Mouse (Mus musculus): ENCODE results near the gene Cetn4. TPM values are rescaled to one million over a fixed set of nuclear protein-coding genes. Genes with fewer than 3 reads are reported as not detected.

Gene Cetn4
- polyA plus RNA-seq, 1 experiment = 7.8 TPM

GRCm38 (mm10) chr3:37282299-37282922, 30.1 kb downstream of the Cetn4 start:
- Histone ChIP-seq H3K9me3 (no peaks in the 10 kb centered on the region), H3K36me3 (replicated peaks; ENCODE audit: low read length) (no peaks in the 10 kb centered on the region), H3K4me1 (peaks cover 12% of the 10 kb centered on the region), H3K27me3 (replicated peaks) (peaks cover 6% of the 10 kb centered on the region), H3K4me3 (replicated peaks) (no peak overlapping the region)
- TF ChIP-seq GATA1 (IDR thresholded peaks at IDR 0.05; ENCODE audit: borderline replicate concordance, low read length) = no peak
- TF ChIP-seq FLI1 (IDR thresholded peaks at IDR 0.05; ENCODE audit: low read length) = no peak

GRCm38 (mm10) chr3:37280871-37281270, 31.6 kb downstream of the Cetn4 start:
- H3K4me3 ChIP-seq (replicated peaks) = peak overlapping the region; percentile 83
- peaks cover 12% of the 10 kb centered on the region for H3K4me1 ChIP-seq
- no peaks in the 10 kb centered on the region for H3K9me3 ChIP-seq
- peaks cover 6% of the 10 kb centered on the region for H3K27me3 ChIP-seq (replicated peaks)
- no peak for TF ChIP-seq GATA1 (IDR thresholded peaks at IDR 0.05; ENCODE audit: borderline replicate concordance, low read length)
- TF ChIP-seq FLI1 (IDR thresholded peaks at IDR 0.05; ENCODE audit: low read length) = no peak
- no peaks in the 10 kb centered on the region for H3K36me3 ChIP-seq (replicated peaks; ENCODE audit: low read length)

GRCm38 (mm10) chr3:37280221-37280620, 32.3 kb downstream of the Cetn4 start:
- H3K4me1 ChIP-seq = peaks cover 12% of the 10 kb centered on the region
- peaks cover 6% of the 10 kb centered on the region for H3K27me3 ChIP-seq (replicated peaks)
- no peak overlapping the region for H3K4me3 ChIP-seq (replicated peaks)
- TF ChIP-seq GATA1 (IDR thresholded peaks at IDR 0.05; ENCODE audit: borderline replicate concordance, low read length) (no peak), FLI1 (IDR thresholded peaks at IDR 0.05; ENCODE audit: low read length) (no peak)
- H3K9me3 ChIP-seq = no peaks in the 10 kb centered on the region
- no peaks in the 10 kb centered on the region for H3K36me3 ChIP-seq (replicated peaks; ENCODE audit: low read length)

GRCm38 (mm10) chr3:37274661-37275060, 37.8 kb downstream of the Cetn4 start:
- Histone ChIP-seq H3K4me1 (peaks cover 7% of the 10 kb centered on the region), H3K27me3 (replicated peaks) (peaks cover 11% of the 10 kb centered on the region), H3K4me3 (replicated peaks) (no peak overlapping the region), H3K36me3 (replicated peaks; ENCODE audit: low read length) (no peaks in the 10 kb centered on the region), H3K9me3 (no peaks in the 10 kb centered on the region)
- no peak for TF ChIP-seq FLI1 (IDR thresholded peaks at IDR 0.05; ENCODE audit: low read length)
- TF ChIP-seq GATA1 (IDR thresholded peaks at IDR 0.05; ENCODE audit: borderline replicate concordance, low read length) = no peak

GRCm38 (mm10) chr3:37273092-37273491, 39.4 kb downstream of the Cetn4 start:
- Histone ChIP-seq H3K27me3 (replicated peaks) (peaks cover 22% of the 10 kb centered on the region), H3K36me3 (replicated peaks; ENCODE audit: low read length) (no peaks in the 10 kb centered on the region), H3K4me1 (peaks cover 7% of the 10 kb centered on the region), H3K9me3 (no peaks in the 10 kb centered on the region), H3K4me3 (replicated peaks) (no peak overlapping the region)
- TF ChIP-seq FLI1 (IDR thresholded peaks at IDR 0.05; ENCODE audit: low read length) (no peak), GATA1 (IDR thresholded peaks at IDR 0.05; ENCODE audit: borderline replicate concordance, low read length) (no peak)

GRCm38 (mm10) chr3:37271209-37271608, 41.3 kb downstream of the Cetn4 start:
- H3K9me3 ChIP-seq = no peaks in the 10 kb centered on the region
- H3K36me3 ChIP-seq (replicated peaks; ENCODE audit: low read length) = no peaks in the 10 kb centered on the region
- TF ChIP-seq FLI1 (IDR thresholded peaks at IDR 0.05; ENCODE audit: low read length) (no peak), GATA1 (IDR thresholded peaks at IDR 0.05; ENCODE audit: borderline replicate concordance, low read length) (no peak)
- H3K4me1 ChIP-seq = peaks cover 7% of the 10 kb centered on the region
- H3K4me3 ChIP-seq (replicated peaks) = no peak overlapping the region
- H3K27me3 ChIP-seq (replicated peaks) = peaks cover 28% of the 10 kb centered on the region

GRCm38 (mm10) chr3:37269926-37270325, 42.6 kb downstream of the Cetn4 start:
- Histone ChIP-seq H3K9me3 (no peaks in the 10 kb centered on the region), H3K4me1 (peaks cover 7% of the 10 kb centered on the region), H3K27me3 (replicated peaks) (peaks cover 34% of the 10 kb centered on the region), H3K4me3 (replicated peaks) (no peak overlapping the region), H3K36me3 (replicated peaks; ENCODE audit: low read length) (no peaks in the 10 kb centered on the region)
- TF ChIP-seq FLI1 (IDR thresholded peaks at IDR 0.05; ENCODE audit: low read length) (no peak), GATA1 (IDR thresholded peaks at IDR 0.05; ENCODE audit: borderline replicate concordance, low read length) (no peak)

- H3K4me3 ChIP-seq (replicated peaks) = no peak overlapping the region
- H3K27me3 ChIP-seq (replicated peaks) = peaks cover 40% of the 10 kb centered on the region
- TF ChIP-seq FLI1 (IDR thresholded peaks at IDR 0.05; ENCODE audit: low read length) (no peak), GATA1 (IDR thresholded peaks at IDR 0.05; ENCODE audit: borderline replicate concordance, low read length) (no peak)
- H3K4me1 ChIP-seq = peaks cover 7% of the 10 kb centered on the region
- peaks cover 4% of the 10 kb centered on the region; the same call in 1 of the 2 replicates for H3K9me3 ChIP-seq
- H3K36me3 ChIP-seq (replicated peaks; ENCODE audit: low read length) = no peaks in the 10 kb centered on the region
Measured at GRCm38 (mm10) chr3:37268338-37268737, 44.2 kb downstream of the Cetn4 start.

- no peak for TF ChIP-seq FLI1 (IDR thresholded peaks at IDR 0.05; ENCODE audit: low read length)
- no peak for TF ChIP-seq GATA1 (IDR thresholded peaks at IDR 0.05; ENCODE audit: borderline replicate concordance, low read length)
- Histone ChIP-seq H3K4me3 (replicated peaks) (no peak overlapping the region), H3K27me3 (replicated peaks) (peaks cover 19% of the 10 kb centered on the region), H3K9me3 (peaks cover 13% of the 10 kb centered on the region), H3K36me3 (replicated peaks; ENCODE audit: low read length) (no peaks in the 10 kb centered on the region), H3K4me1 (peaks cover 8% of the 10 kb centered on the region)
Measured at GRCm38 (mm10) chr3:37259331-37259999, 53.0 kb downstream of the Cetn4 start.

GRCm38 (mm10) chr3:37257776-37258175, 54.7 kb downstream of the Cetn4 start:
- TF ChIP-seq FLI1 (IDR thresholded peaks at IDR 0.05; ENCODE audit: low read length) = no peak
- no peak for TF ChIP-seq GATA1 (IDR thresholded peaks at IDR 0.05; ENCODE audit: borderline replicate concordance, low read length)
- peaks cover 8% of the 10 kb centered on the region for H3K4me1 ChIP-seq
- H3K9me3 ChIP-seq = peaks cover 4% of the 10 kb centered on the region
- H3K27me3 ChIP-seq (replicated peaks) = peaks cover 12% of the 10 kb centered on the region
- H3K36me3 ChIP-seq (replicated peaks; ENCODE audit: low read length) = no peaks in the 10 kb centered on the region
- H3K4me3 ChIP-seq (replicated peaks) = no peak overlapping the region

Other genes starting within 250 kb of the Cetn4 start
- gene Adad1, start 249.2 kb downstream of the Cetn4 start, polyA plus RNA-seq (2012; ENCODE audit: insufficient read depth, low replicate concordance) = not detected in 2 replicates
- not detected in 2 replicates for gene Il2, start 186.7 kb downstream of the Cetn4 start, polyA plus RNA-seq (2012; ENCODE audit: insufficient read depth, low replicate concordance)
- gene Il21, start 80.1 kb downstream of the Cetn4 start, polyA plus RNA-seq (2012; ENCODE audit: insufficient read depth, low replicate concordance) = not detected in 2 replicates
- not detected in 2 replicates for gene Bbs12, start 154 bp downstream of the Cetn4 start, polyA plus RNA-seq (2012; ENCODE audit: insufficient read depth, low replicate concordance)
- not detected in 2 replicates for gene Fgf2, start 35.6 kb upstream of the Cetn4 start, polyA plus RNA-seq (2012; ENCODE audit: insufficient read depth, low replicate concordance)
- gene Spata5, start 107.2 kb upstream of the Cetn4 start, polyA plus RNA-seq (2012; ENCODE audit: insufficient read depth, low replicate concordance) = 3.3 TPM in 1 of 2 replicates, not detected in the other
- gene Nudt6, start 107.5 kb upstream of the Cetn4 start, polyA plus RNA-seq (2012; ENCODE audit: insufficient read depth, low replicate concordance) = 11.3 and 12.7 TPM in 2 replicates